Mouse (Mus musculus): ENCODE results near the gene Tigd4. TPM values are rescaled to one million over a fixed set of nuclear protein-coding genes. Genes with fewer than 3 reads are reported as not detected.

Gene Tigd4
- polyA plus RNA-seq, 1 experiment from 2014 or later: not detected

GRCm38 (mm10) chr3:84645156-84646006 lies 52.0 kb downstream of the Tigd4 start:
- H3K36me3 ChIP-seq: no peaks in the 10 kb centered on the region
- DNase-seq (ENCODE audit: low spot score): no peak
- H3K4me1 ChIP-seq: peaks cover 5% of the 10 kb centered on the region
- H3K4me3 ChIP-seq: no peak overlapping the region
- no peak overlapping the region for H3K27ac ChIP-seq
- H3K9me3 ChIP-seq: no peaks in the 10 kb centered on the region
- WGBS: 78% methylated on average over 9 of the region's 9 CpGs
- no peaks in the 10 kb centered on the region for H3K27me3 ChIP-seq (ENCODE audit: insufficient read depth, poor library complexity, severe bottlenecking)

- no peak overlapping the region for H3K4me3 ChIP-seq
- no peaks in the 10 kb centered on the region for H3K27me3 ChIP-seq (ENCODE audit: insufficient read depth, poor library complexity, severe bottlenecking)
- no peak for DNase-seq (ENCODE audit: low spot score)
- 86% methylated on average over 3 of the region's 3 CpGs for WGBS
- H3K36me3 ChIP-seq: no peaks in the 10 kb centered on the region
- H3K4me1 ChIP-seq: peaks cover 5% of the 10 kb centered on the region
- no peak overlapping the region for H3K27ac ChIP-seq
- H3K9me3 ChIP-seq: no peaks in the 10 kb centered on the region
Observed at GRCm38 (mm10) chr3:84646007-84646290, 52.6 kb downstream of the Tigd4 start.

GRCm38 (mm10) chr3:84646331-84646845 lies 53.0 kb downstream of the Tigd4 start:
- H3K27ac ChIP-seq: no peak overlapping the region
- no peaks in the 10 kb centered on the region for H3K36me3 ChIP-seq
- DNase-seq (ENCODE audit: low spot score): no peak
- H3K9me3 ChIP-seq: no peaks in the 10 kb centered on the region
- no peak overlapping the region for H3K4me3 ChIP-seq
- H3K4me1 ChIP-seq: peaks cover 5% of the 10 kb centered on the region
- WGBS: 84% methylated on average over 8 of the region's 8 CpGs
- no peaks in the 10 kb centered on the region for H3K27me3 ChIP-seq (ENCODE audit: insufficient read depth, poor library complexity, severe bottlenecking)

Other genes starting within 250 kb of the Tigd4 start
- 1.2 and 2.0 TPM in 2 replicates for gene Fhdc1, start 113.1 kb upstream of the Tigd4 start, polyA plus RNA-seq (2016; fragmentation: Nextera tagmentation; extraction: Ambion mirVana)
- 38.3 and 44.4 TPM in 2 replicates for gene Arfip1, start 10.9 kb upstream of the Tigd4 start, polyA plus RNA-seq (2016; fragmentation: Nextera tagmentation; extraction: Ambion mirVana)
- 0.25 and 0.26 TPM in 2 replicates for gene Tmem154, start 72.6 kb downstream of the Tigd4 start, polyA plus RNA-seq (2016; fragmentation: Nextera tagmentation; extraction: Ambion mirVana)
- gene Fbxw7, start 221.7 kb downstream of the Tigd4 start, polyA plus RNA-seq (2016; fragmentation: Nextera tagmentation; extraction: Ambion mirVana): 6.3 and 7.9 TPM in 2 replicates

Data from heart, embryonic 10.5 days (tissue).